In genomic region chr3:63351680-63352260, GRCm38 (mm10) we compare ENCODE assay signal across 12 mouse cellular contexts.
"Had no signal": no experiment of that assay in that cellular context is flagged by ENCODE, and none has a peak within 500 bp of the region (broad histone marks: within the 10 kb centered on the region; RNA-seq: fewer than 3 reads in every experiment).

No protein-coding gene starts in this region.

- H3K36me3 ChIP-seq: liver, embryonic 13.5 days; midbrain, embryonic 13.5 days had no signal

- DNase-seq: kidney, adult 9 months; kidney, postnatal 25 days; left cerebral cortex, postnatal 4 days; liver; liver, embryonic 13.5 days; liver, postnatal 0 days; lung, postnatal 10 days; right cerebral cortex, postnatal 14 days; thymus, postnatal 4 days had no signal

- H3K9me3 ChIP-seq: liver, embryonic 13.5 days; midbrain, embryonic 13.5 days had no signal

- H3K4me2 ChIP-seq: liver, embryonic 13.5 days; midbrain, embryonic 13.5 days had no signal

- H3K27ac ChIP-seq: liver, embryonic 13.5 days; midbrain, embryonic 13.5 days; stomach, postnatal 0 days had no signal

- H3K9ac ChIP-seq: liver, embryonic 13.5 days; liver, postnatal 0 days; midbrain, embryonic 13.5 days had no signal

- H3K27me3 ChIP-seq: liver, embryonic 13.5 days; midbrain, embryonic 13.5 days had no signal

- ATAC-seq: intestine, postnatal 0 days; liver, postnatal 0 days; midbrain, embryonic 13.5 days had no signal

- H3K4me1 ChIP-seq: liver, embryonic 13.5 days; midbrain, embryonic 13.5 days had no signal

- H3K4me3 ChIP-seq: liver, embryonic 13.5 days; midbrain, embryonic 13.5 days had no signal
